Mouse (Mus musculus) thymus, adult 2 months (tissue): ENCODE data around the gene Anapc11.

Source experiments
- CTCF ChIP-seq: fragments of 200-500 bp; IDR thresholded peaks from 2 replicates; pipeline ENCODE4 v1.5.1; 2012; ENCODE audit warnings: mild to moderate bottlenecking, control low read depth, low read length, moderate library complexity, borderline replicate concordance; ENCODE audit not compliant: control insufficient read depth, poor library complexity, insufficient read depth; ENCODE audit errors: extremely low read depth
- POLR2A ChIP-seq: fragments of 200-500 bp; IDR thresholded peaks from 2 replicates; pipeline ENCODE4 v1.6.1; 2012; ENCODE audit warnings: mild to moderate bottlenecking, low read length, control low read depth, moderate library complexity; ENCODE audit not compliant: control insufficient read depth, poor library complexity, insufficient read depth; ENCODE audit errors: extremely low read depth

DNA sequence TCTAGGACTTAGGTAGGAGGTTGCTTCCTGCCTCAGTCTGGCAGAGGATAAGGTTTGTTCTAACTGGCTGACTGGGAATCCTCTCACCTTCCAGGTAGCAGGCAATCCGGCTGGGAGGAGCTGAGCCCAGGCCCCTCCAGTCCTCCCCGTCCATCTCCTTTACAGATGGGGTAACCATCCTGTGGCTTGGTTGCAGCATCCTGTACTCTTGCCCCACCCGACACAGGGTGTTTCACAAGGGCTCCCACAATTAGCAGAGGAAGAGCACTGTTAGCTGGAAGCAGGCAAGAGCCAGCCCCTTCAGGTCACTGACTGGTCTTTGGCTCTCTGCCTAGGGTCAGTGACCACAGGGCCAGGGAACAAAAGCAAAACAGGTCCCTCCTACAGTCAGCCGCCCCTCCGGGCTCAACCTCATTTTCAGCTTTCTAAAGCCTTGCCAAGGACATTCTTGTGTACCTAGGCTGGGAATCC lies 32.2 kb downstream of the Anapc11 start:
- TF ChIP-seq CTCF = no peak
- no peak for TF ChIP-seq POLR2A
